Mouse (Mus musculus): ENCODE measurements around the gene Ppp1r32.

Gene Ppp1r32

GRCm38 (mm10) chr19:10425484-10426270, 57.1 kb downstream of the Ppp1r32 start:
- in situ Hi-C loops (cut with MboI, MseI): no loop called here

DNA sequence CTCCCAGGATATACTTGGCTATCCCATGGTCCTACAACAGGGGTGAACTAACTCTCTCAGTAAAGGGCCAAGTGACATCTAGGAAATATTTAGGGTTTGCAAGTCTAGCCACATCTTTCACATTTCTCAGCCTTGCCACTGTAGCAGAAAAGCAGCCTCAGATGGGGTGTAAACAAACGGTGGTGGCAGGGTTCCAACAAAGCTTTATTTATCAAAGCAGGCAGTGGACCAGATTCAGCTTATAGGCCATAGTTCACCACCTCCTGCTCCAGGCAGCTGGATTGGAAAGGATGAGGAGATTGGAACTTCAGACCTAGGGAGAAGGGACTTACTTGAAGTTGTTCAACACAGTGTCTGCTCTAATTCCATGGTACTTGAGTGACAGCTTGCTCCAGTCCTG, 58.0 kb downstream of the Ppp1r32 start:
- in situ Hi-C loops (cut with MboI, MseI): no loop called here
